Comparison of ENCODE assay signal across 13 mouse cellular contexts in the genomic region with DNA sequence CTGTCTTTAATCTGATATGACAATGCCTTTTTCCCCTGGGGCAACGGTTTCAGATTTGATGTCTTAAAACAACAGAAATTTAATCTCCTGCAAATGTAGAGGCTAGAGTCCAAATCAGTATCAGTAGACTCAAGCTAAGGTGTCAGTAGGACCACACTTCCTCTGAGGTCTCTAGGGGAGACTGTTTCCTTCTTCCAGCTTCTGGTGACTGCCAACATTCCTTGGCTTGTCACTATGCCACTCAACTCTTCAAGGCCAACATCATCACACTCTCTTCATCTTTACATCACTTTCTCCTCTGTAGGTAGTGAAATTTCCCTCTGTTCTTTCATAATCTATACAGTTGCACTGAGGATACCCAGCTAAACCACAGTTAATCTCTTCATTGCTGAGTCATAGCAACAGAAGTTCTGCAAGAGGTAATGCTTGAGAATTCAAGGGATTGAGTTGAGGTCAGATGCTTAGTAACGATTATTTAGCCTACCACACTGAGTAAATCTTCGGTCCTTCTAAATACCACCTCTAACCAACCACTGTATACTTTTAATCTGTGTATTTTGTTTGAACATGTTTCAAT.
"Had no signal": no experiment of that assay in that cellular context is flagged by ENCODE, and none has a peak within 500 bp of the region (broad histone marks: within the 10 kb centered on the region; RNA-seq: fewer than 3 reads in every experiment).

No protein-coding gene starts in this region.

- ATAC-seq: liver, postnatal 0 days had no signal

- H3K36me3 ChIP-seq: limb, embryonic 12.5 days; liver, embryonic 13.5 days; lung, embryonic 15.5 days; midbrain, embryonic 10.5 days; neural tube, embryonic 12.5 days had no signal

- H3K4me3 ChIP-seq: limb, embryonic 12.5 days; liver, embryonic 13.5 days; lung, embryonic 15.5 days; midbrain, embryonic 10.5 days; neural tube, embryonic 12.5 days had no signal

- H3K27me3 ChIP-seq: limb, embryonic 12.5 days; lung, embryonic 15.5 days; neural tube, embryonic 12.5 days had no signal

- H3K27ac ChIP-seq: kidney, postnatal 0 days; limb, embryonic 12.5 days; liver, embryonic 13.5 days; lung, embryonic 15.5 days; midbrain, embryonic 10.5 days; neural tube, embryonic 12.5 days; stomach, postnatal 0 days had no signal

- H3K9me3 ChIP-seq: limb, embryonic 12.5 days; liver, embryonic 13.5 days; lung, embryonic 15.5 days; midbrain, embryonic 10.5 days; neural tube, embryonic 12.5 days had no signal

- H3K9ac ChIP-seq: limb, embryonic 12.5 days; liver, embryonic 13.5 days; liver, postnatal 0 days; lung, embryonic 15.5 days; neural tube, embryonic 12.5 days had no signal

- DNase-seq: kidney, adult 9 months; kidney, postnatal 36 days; liver; liver, embryonic 13.5 days; liver, postnatal 0 days; midbrain, embryonic 14.5 days; right cerebral cortex, postnatal 25 days had no signal
